Mouse (Mus musculus): ENCODE data around the gene Ralgps1. TPM values are rescaled to one million over a fixed set of nuclear protein-coding genes. Genes with fewer than 3 reads are reported as not detected.
"Not testable (repeated sequence)": the region's sequence is repeated elsewhere in the genome, so short reads cannot be mapped to it uniquely, and the experiment has no call there.

Ralgps1 gene
- polyA plus RNA-seq, 1 experiment from 2014 or later = 27.2 TPM

DNA sequence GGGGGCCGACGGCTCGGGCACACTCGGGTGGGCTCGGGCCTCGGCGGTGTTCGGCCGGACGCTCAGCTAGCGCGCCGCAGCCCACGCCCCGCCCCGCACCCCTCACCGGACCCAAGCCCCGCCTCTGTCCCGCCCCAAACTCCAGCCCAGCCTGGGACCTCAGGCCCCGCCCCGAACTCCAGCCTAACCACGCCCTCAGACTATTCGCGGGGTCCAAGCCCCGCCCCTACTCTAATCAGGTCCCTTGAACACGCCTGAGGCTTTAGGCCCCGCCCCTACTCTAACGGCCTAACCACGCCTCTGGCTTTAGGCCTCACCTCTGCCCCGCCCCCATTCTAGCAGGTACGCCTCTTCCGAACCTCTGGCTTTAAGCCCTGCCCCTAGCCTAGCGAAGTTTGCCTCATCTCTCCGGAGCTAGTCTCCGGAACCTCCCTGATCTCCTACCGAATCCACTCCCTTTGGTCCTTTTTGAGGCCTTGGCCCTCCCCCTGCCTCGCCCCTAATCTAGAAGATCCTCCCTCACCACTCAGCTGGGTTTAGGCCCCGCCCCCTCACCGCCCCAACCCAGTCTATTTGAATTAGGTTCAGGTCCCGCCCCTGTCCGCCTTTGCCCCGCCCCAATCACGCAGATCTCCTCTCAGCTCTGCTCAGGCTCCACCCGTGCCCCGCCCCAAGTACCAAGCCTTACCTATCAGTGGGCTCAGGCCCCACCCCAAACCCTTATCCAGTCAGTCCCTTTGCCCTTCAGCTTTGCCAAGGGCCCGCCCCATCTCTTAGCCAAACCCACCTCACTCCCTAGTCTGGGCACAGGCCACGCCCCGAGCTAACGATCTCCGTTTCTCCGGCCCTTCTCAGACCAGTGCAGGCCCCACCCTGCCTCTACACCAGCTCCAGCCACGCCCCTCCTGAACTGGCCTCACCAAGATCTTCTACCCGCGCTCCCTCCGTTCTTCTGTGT, 240.5 kb downstream of the Ralgps1 start:
- no peak overlapping the region for H3K27ac ChIP-seq
- peak; percentile 89 for ATAC-seq

DNA sequence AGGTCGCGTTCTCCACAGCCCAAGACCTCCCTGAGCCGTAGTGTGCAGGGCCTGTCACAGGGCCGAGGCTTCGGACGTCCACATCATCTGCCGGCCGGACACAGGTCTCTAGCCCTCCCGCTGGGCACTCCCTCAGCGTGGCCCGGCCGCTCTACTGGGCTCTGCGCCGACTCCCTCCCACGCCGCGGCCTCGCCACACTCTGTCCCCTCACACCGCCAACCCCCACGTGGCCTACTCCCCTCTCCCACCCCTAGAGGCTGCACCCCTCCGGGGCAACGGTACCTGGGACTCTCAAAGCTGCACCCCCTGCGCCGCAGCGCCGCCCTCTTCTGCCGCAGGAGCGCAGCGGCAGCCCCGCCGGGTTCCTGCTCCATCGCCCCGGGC, 241.2 kb downstream of the Ralgps1 start:
- under 1% methylated on average over 31 of the region's 33 CpGs for WGBS
- Histone ChIP-seq H3K9ac (peak overlapping the region; percentile 78), H3K27me3 (peaks cover 36% of the 10 kb centered on the region), H3K4me2 (peak overlapping the region; percentile 100), H3K36me3 (ENCODE audit: poor library complexity, severe bottlenecking) (no peaks in the 10 kb centered on the region), H3K27ac (no peak overlapping the region), H3K9me3 (replicated peaks) (no peaks in the 10 kb centered on the region), H3K4me1 (peaks cover 18% of the 10 kb centered on the region), H3K4me3 (peak overlapping the region; percentile 67)
- no peak; the same call in 1 of the 2 replicates for ATAC-seq

More for the DNA sequence above, 240.5 kb downstream of the Ralgps1 start:
- Histone ChIP-seq H3K36me3 (ENCODE audit: poor library complexity, severe bottlenecking) (no peaks in the 10 kb centered on the region), H3K9me3 (replicated peaks) (no peaks in the 10 kb centered on the region), H3K4me1 (peaks cover 18% of the 10 kb centered on the region), H3K9ac (peak overlapping the region; percentile 78), H3K4me2 (peak overlapping the region; percentile 100), H3K27me3 (peaks cover 36% of the 10 kb centered on the region), H3K4me3 (peak overlapping the region; percentile 67)
- under 1% methylated on average over 50 of the region's 55 CpGs for WGBS

DNA sequence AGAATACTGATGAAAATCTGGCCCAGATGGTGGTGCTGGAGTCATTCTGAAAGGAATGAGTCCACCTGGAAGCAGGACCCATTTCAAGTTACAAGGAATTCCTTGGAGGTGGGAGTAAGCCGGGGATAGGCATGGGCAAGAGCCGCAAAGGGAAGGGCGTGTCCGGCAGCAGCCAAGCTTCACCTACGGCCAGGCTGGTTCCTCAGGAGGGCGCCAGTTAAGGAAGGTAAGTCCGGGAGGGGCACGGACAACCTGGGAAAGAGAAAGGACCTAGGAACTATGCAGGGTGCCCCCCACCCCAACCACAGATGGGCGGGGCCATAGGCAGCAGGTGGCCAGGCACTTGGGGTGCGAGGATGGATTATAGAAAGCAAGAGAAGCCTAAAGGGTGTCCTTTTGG, 241.6 kb downstream of the Ralgps1 start:
- no peaks in the 10 kb centered on the region for H3K9me3 ChIP-seq (replicated peaks)
- peaks cover 36% of the 10 kb centered on the region for H3K27me3 ChIP-seq
- peak overlapping the region; percentile 67 for H3K4me3 ChIP-seq
- 2% methylated on average over 10 of the region's 10 CpGs for WGBS
- ATAC-seq = no peak
- H3K27ac ChIP-seq = no peak overlapping the region
- H3K9ac ChIP-seq = peak overlapping the region; percentile 78
- H3K4me2 ChIP-seq = peak overlapping the region; percentile 100
- H3K36me3 ChIP-seq (ENCODE audit: poor library complexity, severe bottlenecking) = no peaks in the 10 kb centered on the region
- H3K4me1 ChIP-seq = peaks cover 18% of the 10 kb centered on the region

DNA sequence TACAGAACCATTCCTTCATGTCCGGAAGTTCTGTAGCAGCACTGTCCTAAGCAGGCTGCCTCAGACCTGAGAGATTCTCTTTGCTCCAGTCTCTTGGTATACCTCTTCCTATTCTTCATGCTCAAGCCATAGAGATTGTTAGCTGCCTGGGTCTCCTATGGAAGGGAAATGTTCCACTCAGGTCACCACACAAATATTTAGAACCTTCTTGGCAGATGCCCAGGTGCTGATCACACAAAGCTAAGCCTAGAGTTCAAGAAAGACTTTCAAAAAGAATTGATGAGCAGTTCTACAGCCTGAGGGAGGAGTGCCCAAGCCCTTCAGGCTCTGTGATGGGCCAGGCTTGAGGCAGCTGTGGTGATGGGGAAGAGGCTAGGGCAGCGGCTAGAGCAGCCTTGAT, 242.3 kb downstream of the Ralgps1 start:
- 71% methylated on average over 2 of the region's 2 CpGs for WGBS
- peak overlapping the region; percentile 67; the same call in 1 of the 2 replicates for H3K4me3 ChIP-seq
- peaks cover 34% of the 10 kb centered on the region for H3K27me3 ChIP-seq
- H3K4me2 ChIP-seq = peak overlapping the region; percentile 100
- H3K36me3 ChIP-seq (ENCODE audit: poor library complexity, severe bottlenecking) = no peaks in the 10 kb centered on the region
- peaks cover 18% of the 10 kb centered on the region for H3K4me1 ChIP-seq
- H3K9me3 ChIP-seq (replicated peaks) = no peaks in the 10 kb centered on the region
- ATAC-seq = no peak
- H3K9ac ChIP-seq = no peak overlapping the region; the same call in 1 of the 2 replicates
- H3K27ac ChIP-seq = no peak overlapping the region

DNA sequence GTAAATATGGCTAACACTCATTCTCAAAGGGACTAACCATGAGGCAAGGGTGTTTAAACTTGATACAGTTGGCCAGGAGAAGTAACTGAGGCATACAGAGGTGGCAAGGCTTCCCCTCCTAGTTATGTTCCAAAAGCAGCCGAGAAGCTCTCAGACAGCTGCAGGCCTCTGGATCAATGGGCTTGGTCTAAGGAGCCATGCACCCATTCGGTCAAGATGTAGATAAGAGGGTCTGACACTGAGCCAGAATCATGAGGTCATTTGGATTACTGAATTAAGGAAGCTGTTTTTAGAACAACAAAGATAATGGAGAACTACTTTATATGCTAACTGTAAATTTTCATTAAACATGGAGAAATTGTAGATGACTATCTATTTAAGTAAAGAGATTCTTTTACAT, 244.0 kb downstream of the Ralgps1 start:
- Histone ChIP-seq H3K9ac (no peak overlapping the region), H3K27ac (no peak overlapping the region), H3K4me3 (no peak overlapping the region), H3K36me3 (ENCODE audit: poor library complexity, severe bottlenecking) (no peaks in the 10 kb centered on the region), H3K9me3 (replicated peaks) (no peaks in the 10 kb centered on the region), H3K27me3 (peaks cover 18% of the 10 kb centered on the region), H3K4me1 (peaks cover 18% of the 10 kb centered on the region), H3K4me2 (no peak overlapping the region)
- ATAC-seq = no peak
- 68% methylated on average over 2 of the region's 2 CpGs for WGBS

DNA sequence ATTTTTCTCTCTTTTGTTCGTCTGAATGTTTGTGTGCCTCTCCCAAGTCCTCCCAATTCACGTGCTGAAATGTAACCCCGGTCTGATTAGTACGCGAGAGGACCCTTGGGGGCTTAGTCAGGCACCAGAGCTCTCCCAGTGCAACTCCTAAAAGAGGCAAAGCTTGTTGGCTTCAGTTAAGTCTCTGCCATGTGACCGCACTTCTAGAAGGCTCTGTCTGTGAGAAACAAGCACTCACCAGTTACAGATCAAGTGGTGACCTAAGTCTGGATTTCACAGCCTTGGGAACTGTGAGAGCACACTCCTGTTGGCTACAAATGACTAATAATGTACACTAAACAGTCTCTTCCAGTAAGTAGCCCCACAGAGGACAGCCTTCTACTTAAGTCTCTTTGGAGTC, 248.4 kb downstream of the Ralgps1 start:
- no peak overlapping the region for H3K9ac ChIP-seq
- WGBS = 73% methylated on average over 6 of the region's 6 CpGs
- H3K4me2 ChIP-seq = no peak overlapping the region
- H3K27me3 ChIP-seq = no peaks in the 10 kb centered on the region
- no peak for ATAC-seq
- H3K4me3 ChIP-seq = no peak overlapping the region
- no peaks in the 10 kb centered on the region for H3K9me3 ChIP-seq (replicated peaks)
- H3K27ac ChIP-seq = no peak overlapping the region
- no peaks in the 10 kb centered on the region for H3K36me3 ChIP-seq (ENCODE audit: poor library complexity, severe bottlenecking)
- no peaks in the 10 kb centered on the region for H3K4me1 ChIP-seq

DNA sequence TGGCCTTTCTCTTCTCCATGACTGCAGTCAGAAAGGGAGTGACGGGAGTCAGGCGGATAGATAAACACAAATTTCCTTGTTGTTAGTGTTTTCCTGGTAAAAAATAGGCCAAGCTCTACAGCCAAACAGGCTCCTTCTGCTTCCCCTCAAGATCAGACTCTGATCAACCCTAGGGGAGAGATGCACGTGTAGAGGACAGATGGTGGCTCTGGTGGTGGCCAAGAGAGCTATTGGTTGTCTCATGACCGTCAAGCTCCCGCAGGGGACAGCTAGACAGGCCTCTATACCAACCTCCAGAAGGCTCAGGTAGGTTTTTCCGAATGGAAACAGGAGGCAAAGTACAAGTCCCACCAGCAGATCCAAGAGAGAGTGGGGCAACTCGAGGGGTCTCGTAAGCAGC, 270.8 kb downstream of the Ralgps1 start:
- Histone ChIP-seq H3K9ac (no peak overlapping the region), H3K27me3 (no peaks in the 10 kb centered on the region), H3K9me3 (replicated peaks) (no peaks in the 10 kb centered on the region), H3K36me3 (ENCODE audit: poor library complexity, severe bottlenecking) (no peaks in the 10 kb centered on the region), H3K4me2 (no peak overlapping the region), H3K27ac (no peak overlapping the region), H3K4me3 (no peak overlapping the region), H3K4me1 (peaks cover 5% of the 10 kb centered on the region)
- WGBS = 88% methylated on average over 8 of the region's 8 CpGs
- no peak for ATAC-seq

DNA sequence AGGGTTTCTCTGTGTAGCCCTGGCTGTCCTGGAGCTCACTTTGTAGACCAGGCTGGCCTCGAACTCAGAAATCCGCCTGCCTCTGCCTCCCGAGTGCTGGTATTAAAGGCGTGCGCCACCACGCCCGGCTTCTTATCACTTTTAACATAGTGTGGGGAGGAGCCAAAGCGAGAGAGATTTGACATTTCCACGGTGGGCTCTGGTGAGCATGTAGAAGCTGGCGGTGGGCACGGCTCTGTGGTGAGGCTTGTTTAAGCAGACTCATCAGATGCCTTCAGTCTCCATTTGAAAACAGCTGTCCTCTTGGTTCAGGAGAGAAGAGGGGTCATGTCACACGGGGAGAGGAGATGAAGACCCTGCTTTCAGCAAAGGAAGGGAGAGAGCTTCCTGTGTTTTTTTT, 274.0 kb downstream of the Ralgps1 start:
- H3K4me1 ChIP-seq; H3K4me3 ChIP-seq; H3K4me2 ChIP-seq; H3K27ac ChIP-seq; ATAC-seq; H3K36me3 ChIP-seq (ENCODE audit: poor library complexity, severe bottlenecking); H3K27me3 ChIP-seq; H3K9me3 ChIP-seq (replicated peaks); H3K9ac ChIP-seq: not testable (repeated sequence)
- WGBS = 93% methylated on average over 12 of the region's 12 CpGs

DNA sequence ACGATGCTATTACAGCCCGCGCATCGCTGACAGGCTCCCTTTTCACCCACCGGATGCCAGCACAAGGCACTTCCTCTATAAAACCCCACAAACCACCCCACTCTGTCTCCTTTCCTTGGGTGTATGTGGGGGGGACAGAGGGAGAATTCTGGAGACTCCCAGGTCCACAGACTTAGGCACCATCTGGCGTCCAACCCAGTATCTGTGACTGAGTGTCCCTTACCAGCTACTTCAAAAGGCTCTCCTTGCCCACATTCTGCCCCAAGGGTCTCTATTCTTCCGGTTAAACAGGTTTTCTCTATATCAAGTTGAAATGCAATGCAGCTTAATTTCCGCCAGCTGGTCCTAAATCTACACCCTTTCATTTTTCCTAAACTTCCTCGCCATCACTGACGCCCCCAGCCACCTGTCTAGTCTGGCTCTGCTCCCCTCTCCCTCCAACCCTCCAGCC, 276.0 kb downstream of the Ralgps1 start:
- Histone ChIP-seq H3K27ac (no peak overlapping the region), H3K27me3 (no peaks in the 10 kb centered on the region), H3K36me3 (ENCODE audit: poor library complexity, severe bottlenecking) (no peaks in the 10 kb centered on the region), H3K9me3 (replicated peaks) (no peaks in the 10 kb centered on the region), H3K4me3 (no peak overlapping the region), H3K4me1 (peaks cover 9% of the 10 kb centered on the region), H3K9ac (no peak overlapping the region), H3K4me2 (no peak overlapping the region)
- 0 out of 2 replicates have a peak, but pooled peaks have one; percentile 36 for ATAC-seq
- 73% methylated on average over 10 of the region's 10 CpGs for WGBS

DNA sequence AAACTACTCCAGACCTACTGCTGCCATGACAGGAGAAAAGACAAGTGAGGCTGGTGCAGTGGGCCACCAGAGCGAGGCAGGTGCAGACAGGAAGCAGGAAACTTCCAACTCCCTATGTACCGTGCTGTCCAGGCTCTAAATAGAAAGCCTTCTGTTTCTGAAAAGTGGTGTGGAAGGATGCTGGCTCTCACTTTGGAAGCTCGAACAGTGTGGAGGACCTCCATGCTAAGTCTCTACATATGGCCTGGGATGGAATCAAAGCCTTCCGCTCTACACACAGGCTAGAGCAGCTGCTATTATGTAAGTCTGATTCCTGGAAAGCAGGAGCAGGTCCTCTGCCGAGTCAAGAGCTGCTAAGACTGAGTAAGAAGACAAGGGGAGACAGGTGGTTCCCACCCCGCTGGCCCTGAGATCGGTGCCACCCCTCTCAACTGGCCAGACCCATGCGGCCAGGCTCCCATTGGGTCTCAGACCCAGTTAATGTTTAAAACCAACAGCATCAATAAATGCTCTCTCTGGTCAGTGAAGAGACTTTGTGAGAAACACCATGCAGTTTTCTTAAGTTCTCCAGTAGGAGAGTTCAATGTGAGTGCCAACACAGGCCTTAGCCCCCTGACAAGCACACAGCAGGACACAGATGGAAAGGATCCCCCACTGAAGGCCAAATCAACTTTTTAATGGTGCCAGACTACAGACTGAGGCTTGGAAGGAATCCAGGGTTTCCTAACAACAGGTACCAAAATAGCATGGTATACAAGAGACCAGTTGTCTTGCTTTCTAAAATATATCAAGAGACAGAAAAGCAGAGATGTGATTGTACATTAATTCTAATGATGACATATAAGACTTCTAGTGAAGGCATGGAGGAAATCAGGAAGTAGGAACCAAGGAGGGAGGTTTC, 280.4 kb downstream of the Ralgps1 start:
- H3K4me3 ChIP-seq = no peak overlapping the region
- no peak overlapping the region for H3K9ac ChIP-seq
- H3K9me3 ChIP-seq (replicated peaks) = no peaks in the 10 kb centered on the region
- no peak overlapping the region for H3K27ac ChIP-seq
- no peak for ATAC-seq
- H3K27me3 ChIP-seq = no peaks in the 10 kb centered on the region
- WGBS = 88% methylated on average over 8 of the region's 8 CpGs
- H3K4me2 ChIP-seq = no peak overlapping the region
- peaks cover 8% of the 10 kb centered on the region for H3K4me1 ChIP-seq
- no peaks in the 10 kb centered on the region for H3K36me3 ChIP-seq (ENCODE audit: poor library complexity, severe bottlenecking)

DNA sequence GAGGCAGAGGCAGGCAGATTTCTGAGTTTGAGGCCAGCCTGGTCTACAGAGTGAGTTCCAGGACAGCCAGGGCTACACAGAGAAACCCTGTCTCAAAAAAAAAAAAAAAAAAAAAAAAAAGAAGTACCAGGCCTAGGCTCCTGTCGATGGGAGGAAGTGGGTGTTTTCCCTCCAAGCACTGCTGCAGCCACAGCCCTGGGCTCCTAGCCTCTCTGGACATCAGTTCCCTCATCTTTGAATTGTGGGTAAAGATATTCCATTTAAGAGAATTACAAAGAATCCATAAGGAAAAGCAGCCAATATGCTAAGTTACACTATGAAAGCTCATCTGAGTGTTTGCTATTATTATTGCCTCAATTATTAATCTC, 281.3 kb downstream of the Ralgps1 start:
- WGBS = 93% methylated on average over 1 of the region's 1 CpGs
- not testable (repeated sequence) for H3K27me3 ChIP-seq; H3K4me1 ChIP-seq; ATAC-seq; H3K27ac ChIP-seq; H3K9ac ChIP-seq; H3K4me3 ChIP-seq; H3K9me3 ChIP-seq (replicated peaks); H3K36me3 ChIP-seq (ENCODE audit: poor library complexity, severe bottlenecking); H3K4me2 ChIP-seq

Measured in forebrain, embryonic 13.5 days (tissue).